Mouse (Mus musculus) myocyte (in vitro differentiated cells): ENCODE measurements around the gene Mrps7.

ENCODE experiments used
- E2F4 ChIP-seq: IDR thresholded peaks from one replicate; pipeline ENCODE4 v1.6.1; 2011; ENCODE audit warnings: mild to moderate bottlenecking, control low read depth, moderate library complexity; ENCODE audit not compliant: insufficient read depth
- MAX ChIP-seq: IDR thresholded peaks from one replicate; pipeline ENCODE4 v1.6.1; 2011; ENCODE audit warnings: low read depth, mild to moderate bottlenecking, control low read depth

- no peak for TF ChIP-seq E2F4
- TF ChIP-seq MAX, result no peak
Observed at GRCm38 (mm10) chr11:115635484-115635883, 31.8 kb downstream of the Mrps7 start.
